Mouse (Mus musculus): ENCODE data around the gene Cpe. TPM values are rescaled to one million over a fixed set of nuclear protein-coding genes. Genes with fewer than 3 reads are reported as not detected.
"Not testable (repeated sequence)": the region's sequence is repeated elsewhere in the genome, so short reads cannot be mapped to it uniquely, and the experiment has no call there.

Cpe gene
- polyA plus RNA-seq, 1 experiment from 2014 or later = 65.0 TPM

- no peak overlapping the region for H3K27ac ChIP-seq (ENCODE audit: low read depth, low read length)
- H3K9ac ChIP-seq (ENCODE audit: low read depth, low read length) = no peak overlapping the region
- no peak overlapping the region for H3K4me2 ChIP-seq (replicated peaks; ENCODE audit: low read depth, low read length)
- H3K27me3 ChIP-seq (ENCODE audit: control insufficient read depth, insufficient read depth, low read length) = no peaks in the 10 kb centered on the region
- no peaks in the 10 kb centered on the region for H3K4me1 ChIP-seq (ENCODE audit: control insufficient read depth, insufficient read depth, low read length)
- H3K4me3 ChIP-seq (ENCODE audit: low read length) = no peak overlapping the region
- no peak for ATAC-seq (ENCODE audit: low FRiP score, low TSS enrichment)
- WGBS = 87% methylated on average over 6 of the region's 6 CpGs
- no peaks in the 10 kb centered on the region for H3K9me3 ChIP-seq (ENCODE audit: control insufficient read depth, low read length)
- no peaks in the 10 kb centered on the region for H3K36me3 ChIP-seq (ENCODE audit: control insufficient read depth, insufficient read depth, low read length)
Measured at GRCm38 (mm10) chr8:64690306-64690705, 2.5 kb downstream of the Cpe start.

DNA sequence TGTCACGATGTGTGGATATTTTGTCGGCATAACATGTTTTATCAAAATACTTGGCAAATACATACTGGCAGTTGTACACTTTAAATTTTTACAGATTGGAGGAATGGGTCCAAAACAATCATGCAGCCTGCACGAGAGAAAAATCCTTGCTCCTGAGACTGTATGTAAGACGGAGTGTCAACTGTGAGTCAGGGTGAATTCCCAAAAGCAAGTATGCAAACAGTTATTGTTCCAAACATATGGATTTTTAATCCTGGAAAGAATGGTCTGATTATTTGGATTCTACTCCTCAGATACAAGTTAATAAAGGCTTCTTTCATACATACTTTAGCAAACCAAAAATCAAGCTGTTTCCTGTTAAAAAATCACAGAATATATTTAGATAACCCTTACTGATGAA lies 4.1 kb downstream of the Cpe start:
- H3K9me3 ChIP-seq (ENCODE audit: control insufficient read depth, low read length) = no peaks in the 10 kb centered on the region
- WGBS = 61% methylated on average over 4 of the region's 4 CpGs
- H3K27me3 ChIP-seq (ENCODE audit: control insufficient read depth, insufficient read depth, low read length) = no peaks in the 10 kb centered on the region
- H3K4me2 ChIP-seq (replicated peaks; ENCODE audit: low read depth, low read length) = no peak overlapping the region
- ATAC-seq (ENCODE audit: low FRiP score, low TSS enrichment) = no peak
- H3K9ac ChIP-seq (ENCODE audit: low read depth, low read length) = no peak overlapping the region
- H3K27ac ChIP-seq (ENCODE audit: low read depth, low read length) = no peak overlapping the region
- no peak overlapping the region for H3K4me3 ChIP-seq (ENCODE audit: low read length)
- H3K4me1 ChIP-seq (ENCODE audit: control insufficient read depth, insufficient read depth, low read length) = no peaks in the 10 kb centered on the region
- H3K36me3 ChIP-seq (ENCODE audit: control insufficient read depth, insufficient read depth, low read length) = no peaks in the 10 kb centered on the region

DNA sequence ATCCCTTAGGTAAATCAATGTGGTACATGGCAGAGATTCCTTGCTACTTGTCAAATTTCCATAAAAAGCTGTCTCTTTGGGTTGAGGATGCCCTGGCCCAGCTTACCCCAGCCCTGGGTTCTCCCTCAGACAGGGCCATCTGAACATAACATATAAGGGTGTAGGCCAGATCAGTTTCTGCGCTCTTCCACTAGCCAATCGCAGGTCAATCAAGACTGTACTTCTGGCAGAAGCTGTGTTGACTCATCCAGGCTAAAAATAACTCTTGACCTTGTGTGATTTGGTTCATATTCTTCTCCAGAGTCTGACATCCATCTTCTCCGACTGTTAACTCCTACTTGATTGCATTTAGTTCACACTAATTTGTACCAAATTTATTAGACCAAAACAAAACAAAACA lies 4.7 kb downstream of the Cpe start:
- no peaks in the 10 kb centered on the region for H3K27me3 ChIP-seq (ENCODE audit: control insufficient read depth, insufficient read depth, low read length)
- H3K36me3 ChIP-seq (ENCODE audit: control insufficient read depth, insufficient read depth, low read length) = no peaks in the 10 kb centered on the region
- H3K4me1 ChIP-seq (ENCODE audit: control insufficient read depth, insufficient read depth, low read length) = no peaks in the 10 kb centered on the region
- no peak for ATAC-seq (ENCODE audit: low FRiP score, low TSS enrichment)
- no peak overlapping the region for H3K4me2 ChIP-seq (replicated peaks; ENCODE audit: low read depth, low read length)
- H3K9ac ChIP-seq (ENCODE audit: low read depth, low read length) = no peak overlapping the region
- H3K4me3 ChIP-seq (ENCODE audit: low read length) = no peak overlapping the region
- no peaks in the 10 kb centered on the region for H3K9me3 ChIP-seq (ENCODE audit: control insufficient read depth, low read length)
- no peak overlapping the region for H3K27ac ChIP-seq (ENCODE audit: low read depth, low read length)
- 56% methylated on average over 3 of the region's 3 CpGs for WGBS

DNA sequence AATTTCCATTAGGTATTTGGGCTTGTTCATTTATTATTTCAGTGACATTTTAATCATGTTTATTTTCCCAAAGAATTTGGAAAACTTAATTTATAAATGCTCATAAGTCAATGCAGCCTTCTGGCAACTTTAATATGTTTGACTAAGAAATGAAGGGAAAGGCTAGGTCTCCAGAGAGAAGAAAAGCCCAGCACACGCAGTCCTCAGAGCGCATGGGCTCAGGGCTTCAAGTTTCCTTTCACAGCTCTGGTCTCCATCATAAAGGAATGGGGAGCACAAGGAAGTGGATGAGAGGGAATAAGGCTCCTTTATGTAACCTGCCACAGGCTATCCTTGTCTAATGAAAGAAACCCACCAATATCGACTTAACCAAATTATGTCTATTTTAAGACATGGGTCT lies 10.4 kb downstream of the Cpe start:
- H3K4me2 ChIP-seq (replicated peaks; ENCODE audit: low read depth, low read length) = no peak overlapping the region
- H3K4me3 ChIP-seq (ENCODE audit: low read length) = no peak overlapping the region
- H3K4me1 ChIP-seq (ENCODE audit: control insufficient read depth, insufficient read depth, low read length) = no peaks in the 10 kb centered on the region
- WGBS = 62% methylated on average over 3 of the region's 3 CpGs
- H3K27me3 ChIP-seq (ENCODE audit: control insufficient read depth, insufficient read depth, low read length) = no peaks in the 10 kb centered on the region
- H3K36me3 ChIP-seq (ENCODE audit: control insufficient read depth, insufficient read depth, low read length) = no peaks in the 10 kb centered on the region
- no peak for ATAC-seq (ENCODE audit: low FRiP score, low TSS enrichment)
- no peak overlapping the region for H3K9ac ChIP-seq (ENCODE audit: low read depth, low read length)
- H3K27ac ChIP-seq (ENCODE audit: low read depth, low read length) = no peak overlapping the region
- no peaks in the 10 kb centered on the region for H3K9me3 ChIP-seq (ENCODE audit: control insufficient read depth, low read length)

DNA sequence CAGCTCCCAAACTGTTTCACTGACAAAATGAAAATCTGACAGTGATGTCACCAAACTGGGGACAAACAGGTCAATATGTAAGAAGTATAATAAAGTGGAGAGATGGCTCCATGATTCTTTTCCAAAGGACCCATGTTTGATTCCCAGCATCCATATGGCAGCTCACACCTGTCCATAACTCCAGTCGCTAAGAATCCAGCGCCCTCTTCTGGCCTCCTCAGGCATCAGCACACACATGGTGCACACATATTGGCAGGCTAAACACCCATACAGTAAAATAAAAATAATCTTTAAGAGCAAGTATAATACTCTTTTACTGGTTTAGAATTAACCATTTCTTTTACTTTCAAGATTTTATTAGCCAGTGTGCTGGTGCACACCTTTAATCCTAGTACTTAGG lies 16.5 kb downstream of the Cpe start:
- no peaks in the 10 kb centered on the region for H3K27me3 ChIP-seq (ENCODE audit: control insufficient read depth, insufficient read depth, low read length)
- H3K9ac ChIP-seq (ENCODE audit: low read depth, low read length) = no peak overlapping the region
- WGBS = 79% methylated on average over 2 of the region's 2 CpGs
- H3K27ac ChIP-seq (ENCODE audit: low read depth, low read length) = no peak overlapping the region
- H3K4me3 ChIP-seq (ENCODE audit: low read length) = no peak overlapping the region
- no peak for ATAC-seq (ENCODE audit: low FRiP score, low TSS enrichment)
- H3K4me1 ChIP-seq (ENCODE audit: control insufficient read depth, insufficient read depth, low read length) = no peaks in the 10 kb centered on the region
- no peaks in the 10 kb centered on the region for H3K9me3 ChIP-seq (ENCODE audit: control insufficient read depth, low read length)
- no peaks in the 10 kb centered on the region for H3K36me3 ChIP-seq (ENCODE audit: control insufficient read depth, insufficient read depth, low read length)
- no peak overlapping the region for H3K4me2 ChIP-seq (replicated peaks; ENCODE audit: low read depth, low read length)

DNA sequence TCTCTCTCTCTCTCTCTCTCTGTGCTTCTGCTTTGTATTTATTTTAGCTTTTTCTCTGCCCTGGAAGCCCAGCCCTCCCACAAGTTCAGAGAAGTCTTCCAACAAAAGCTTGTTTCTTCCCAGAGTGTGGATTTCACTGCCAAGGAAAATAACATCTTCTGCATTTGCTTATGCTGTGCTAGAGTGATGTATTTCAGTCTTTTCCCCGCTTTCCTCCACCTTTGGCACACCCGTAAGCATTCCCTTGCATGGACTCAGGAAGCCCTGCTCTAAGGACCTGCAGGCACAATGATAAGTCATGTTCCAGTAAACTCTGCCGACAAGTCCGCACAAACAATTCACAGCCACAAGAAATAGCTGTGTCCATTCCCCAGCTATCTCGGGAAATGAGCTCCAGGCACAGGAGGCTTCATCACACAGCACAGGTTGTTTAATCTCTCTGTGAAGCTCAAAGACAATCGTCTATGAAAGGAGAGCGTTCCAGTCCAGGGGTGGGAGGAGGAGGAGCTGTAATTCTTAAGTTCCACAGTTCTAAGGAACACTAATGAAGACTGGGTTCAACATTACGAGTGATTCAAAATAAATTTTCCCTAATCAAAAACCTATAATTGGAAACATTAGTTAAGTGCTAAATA lies 17.8 kb downstream of the Cpe start:
- Histone ChIP-seq H3K4me3 (ENCODE audit: low read length) (no peak overlapping the region), H3K4me2 (replicated peaks; ENCODE audit: low read depth, low read length) (no peak overlapping the region), H3K27me3 (ENCODE audit: control insufficient read depth, insufficient read depth, low read length) (no peaks in the 10 kb centered on the region), H3K36me3 (ENCODE audit: control insufficient read depth, insufficient read depth, low read length) (no peaks in the 10 kb centered on the region), H3K9ac (ENCODE audit: low read depth, low read length) (no peak overlapping the region), H3K9me3 (ENCODE audit: control insufficient read depth, low read length) (no peaks in the 10 kb centered on the region), H3K4me1 (ENCODE audit: control insufficient read depth, insufficient read depth, low read length) (no peaks in the 10 kb centered on the region), H3K27ac (ENCODE audit: low read depth, low read length) (no peak overlapping the region)
- WGBS = 60% methylated on average over 8 of the region's 8 CpGs
- ATAC-seq (ENCODE audit: low FRiP score, low TSS enrichment) = no peak

GRCm38 (mm10) chr8:64672920-64673319 lies 19.9 kb downstream of the Cpe start:
- Histone ChIP-seq H3K9ac (ENCODE audit: low read depth, low read length) (no peak overlapping the region), H3K4me2 (replicated peaks; ENCODE audit: low read depth, low read length) (no peak overlapping the region), H3K27ac (ENCODE audit: low read depth, low read length) (no peak overlapping the region), H3K4me1 (ENCODE audit: control insufficient read depth, insufficient read depth, low read length) (no peaks in the 10 kb centered on the region), H3K9me3 (ENCODE audit: control insufficient read depth, low read length) (no peaks in the 10 kb centered on the region), H3K4me3 (ENCODE audit: low read length) (no peak overlapping the region), H3K27me3 (ENCODE audit: control insufficient read depth, insufficient read depth, low read length) (no peaks in the 10 kb centered on the region), H3K36me3 (ENCODE audit: control insufficient read depth, insufficient read depth, low read length) (no peaks in the 10 kb centered on the region)
- ATAC-seq (ENCODE audit: low FRiP score, low TSS enrichment) = no peak
- WGBS = 82% methylated on average over 2 of the region's 2 CpGs

- Histone ChIP-seq H3K9ac (ENCODE audit: low read depth, low read length) (no peak overlapping the region), H3K4me1 (ENCODE audit: control insufficient read depth, insufficient read depth, low read length) (no peaks in the 10 kb centered on the region), H3K9me3 (ENCODE audit: control insufficient read depth, low read length) (no peaks in the 10 kb centered on the region), H3K36me3 (ENCODE audit: control insufficient read depth, insufficient read depth, low read length) (no peaks in the 10 kb centered on the region), H3K4me2 (replicated peaks; ENCODE audit: low read depth, low read length) (no peak overlapping the region), H3K27me3 (ENCODE audit: control insufficient read depth, insufficient read depth, low read length) (no peaks in the 10 kb centered on the region), H3K4me3 (ENCODE audit: low read length) (no peak overlapping the region), H3K27ac (ENCODE audit: low read depth, low read length) (no peak overlapping the region)
- WGBS = 29% methylated on average over 1 of the region's 1 CpGs
- no peak for ATAC-seq (ENCODE audit: low FRiP score, low TSS enrichment)
Measured at GRCm38 (mm10) chr8:64671937-64672336, 20.9 kb downstream of the Cpe start.

GRCm38 (mm10) chr8:64666305-64666704 lies 26.5 kb downstream of the Cpe start:
- H3K9me3 ChIP-seq (ENCODE audit: control insufficient read depth, low read length); H3K4me3 ChIP-seq (ENCODE audit: low read length); H3K4me2 ChIP-seq (replicated peaks; ENCODE audit: low read depth, low read length); H3K9ac ChIP-seq (ENCODE audit: low read depth, low read length); H3K27ac ChIP-seq (ENCODE audit: low read depth, low read length); H3K36me3 ChIP-seq (ENCODE audit: control insufficient read depth, insufficient read depth, low read length); H3K27me3 ChIP-seq (ENCODE audit: control insufficient read depth, insufficient read depth, low read length); H3K4me1 ChIP-seq (ENCODE audit: control insufficient read depth, insufficient read depth, low read length); ATAC-seq (ENCODE audit: low FRiP score, low TSS enrichment): not testable (repeated sequence)
- 65% methylated on average over 13 of the region's 13 CpGs for WGBS

Measured in kidney, embryonic 14.5 days (tissue).